Mouse (Mus musculus) neural tube, embryonic 12.5 days (tissue): Measurements from ENCODE around the gene Snd1. TPM values are rescaled to one million over a fixed set of nuclear protein-coding genes. Genes with fewer than 3 reads are reported as not detected.
A peak's percentile ranks its signal among the peaks of the same experiment; 100 is the strongest.

Experiments
- ATAC-seq: fragments of 200-750 bp; cut with Nextera tagmentation; 2 replicates; pipeline ENCODE4 v1.8.0; 2017; ENCODE audit warnings: low read depth, mild to moderate bottlenecking, moderate TSS enrichment, moderate library complexity; ENCODE audit not compliant: low FRiP score
- H3K27ac ChIP-seq: fragments of 300-500 bp; sonication (generic); 2 replicates; pipeline ENCODE4 v1.5.1; 2016
- H3K27me3 ChIP-seq: fragments of 300-500 bp; sonication (generic); replicated peaks from 2 replicates; pipeline ENCODE4 v1.6.1; 2016; ENCODE audit warnings: mild to moderate bottlenecking
- H3K36me3 ChIP-seq: fragments of 300-500 bp; sonication (generic); 2 replicates; pipeline ENCODE4 v1.6.1; 2016; ENCODE audit warnings: mild to moderate bottlenecking
- H3K4me1 ChIP-seq: fragments of 300-500 bp; sonication (generic); 2 replicates; pipeline ENCODE4 v1.6.1; 2016
- H3K4me2 ChIP-seq: fragments of 300-500 bp; sonication (generic); replicated peaks from 2 replicates; pipeline ENCODE4 v1.6.1; 2016; ENCODE audit warnings: mild to moderate bottlenecking
- H3K4me3 ChIP-seq: fragments of 300-500 bp; sonication (generic); 2 replicates; pipeline ENCODE4 v1.5.1; 2016
- H3K9ac ChIP-seq: fragments of 300-500 bp; sonication (generic); 2 replicates; pipeline ENCODE4 v1.6.1; 2016; ENCODE audit warnings: mild to moderate bottlenecking
- H3K9me3 ChIP-seq: fragments of 300-500 bp; sonication (generic); 2 replicates; pipeline ENCODE4 v1.6.1; 2016; ENCODE audit warnings: mild to moderate bottlenecking
- WGBS: fragments of 180-500 bp; shearing (Covaris S2); methylation state at CpG from one replicate; pipeline ENCODE4 v1.1.7; 2016; 5-methylcytosine and 5-hydroxymethylcytosine counted together
- polyA plus RNA-seq: library from polyadenylated mRNA; unstranded; fragments of >200 nt; fragmentation: Nextera tagmentation; extraction: Ambion mirVana; gene quantifications from 2 replicates; pipeline ENCODE4 v1.2.1, GENCODE M21; 2016

The Snd1 gene
- polyA plus RNA-seq, 1 experiment from 2014 or later: 101 TPM

GRCm38 (mm10) chr6:28862304-28862703, 387.4 kb downstream of the Snd1 start:
- no peaks in the 10 kb centered on the region for H3K27me3 ChIP-seq
- H3K4me1 ChIP-seq: peaks cover 14% of the 10 kb centered on the region
- no peak overlapping the region for H3K4me2 ChIP-seq
- no peaks in the 10 kb centered on the region for H3K9me3 ChIP-seq
- no peak overlapping the region for H3K9ac ChIP-seq
- no peak for ATAC-seq
- H3K27ac ChIP-seq: no peak overlapping the region
- WGBS: 80% methylated on average over 8 of the region's 8 CpGs
- no peak overlapping the region for H3K4me3 ChIP-seq
- H3K36me3 ChIP-seq: no peaks in the 10 kb centered on the region

GRCm38 (mm10) chr6:28864684-28865083, 389.7 kb downstream of the Snd1 start:
- Histone ChIP-seq H3K9me3 (no peaks in the 10 kb centered on the region), H3K27me3 (no peaks in the 10 kb centered on the region), H3K27ac (no peak overlapping the region; the same call in 1 of the 2 replicates), H3K36me3 (no peaks in the 10 kb centered on the region), H3K9ac (no peak overlapping the region), H3K4me1 (peaks cover 17% of the 10 kb centered on the region), H3K4me3 (no peak overlapping the region), H3K4me2 (peak overlapping the region; percentile 20; the same call in 1 of the 2 replicates)
- WGBS: 29% methylated on average over 5 of the region's 5 CpGs
- ATAC-seq: peak; percentile 38; the same call in 1 of the 2 replicates

GRCm38 (mm10) chr6:28865112-28865511, 390.2 kb downstream of the Snd1 start:
- Histone ChIP-seq H3K4me1 (peaks cover 17% of the 10 kb centered on the region), H3K9ac (no peak overlapping the region), H3K4me3 (no peak overlapping the region), H3K36me3 (no peaks in the 10 kb centered on the region), H3K27me3 (no peaks in the 10 kb centered on the region), H3K27ac (0 out of 2 replicates have a peak overlapping the region, but pooled peaks have one; percentile 8), H3K4me2 (peak overlapping the region; percentile 20; the same call in 1 of the 2 replicates), H3K9me3 (no peaks in the 10 kb centered on the region)
- ATAC-seq: peak; percentile 75
- WGBS: 47% methylated on average over 10 of the region's 10 CpGs

DNA sequence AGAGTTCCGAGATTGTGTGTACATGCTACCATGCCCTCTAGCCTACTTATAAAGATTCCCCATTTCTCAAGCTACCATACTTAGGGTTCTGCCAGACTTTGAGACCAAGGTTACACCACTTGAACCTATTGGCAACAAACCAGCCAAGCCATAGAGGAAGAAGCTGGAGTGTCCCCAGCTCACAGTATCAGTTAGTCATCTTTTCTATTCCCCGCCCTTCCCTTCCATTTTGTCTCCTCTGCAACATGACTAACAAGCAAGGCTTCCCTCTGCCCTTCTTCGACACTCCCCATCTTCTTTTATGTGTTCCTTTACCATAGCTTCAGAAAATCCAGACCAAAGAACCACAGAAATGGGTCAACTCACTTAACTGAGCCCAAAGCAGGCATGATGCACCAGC, 391.3 kb downstream of the Snd1 start:
- H3K4me1 ChIP-seq: peaks cover 17% of the 10 kb centered on the region
- no peaks in the 10 kb centered on the region for H3K9me3 ChIP-seq
- no peak for ATAC-seq
- no peak overlapping the region for H3K4me2 ChIP-seq
- no peak overlapping the region for H3K9ac ChIP-seq
- H3K4me3 ChIP-seq: no peak overlapping the region
- H3K27me3 ChIP-seq: no peaks in the 10 kb centered on the region
- H3K36me3 ChIP-seq: no peaks in the 10 kb centered on the region
- 98% methylated on average over 3 of the region's 3 CpGs for WGBS
- no peak overlapping the region for H3K27ac ChIP-seq

DNA sequence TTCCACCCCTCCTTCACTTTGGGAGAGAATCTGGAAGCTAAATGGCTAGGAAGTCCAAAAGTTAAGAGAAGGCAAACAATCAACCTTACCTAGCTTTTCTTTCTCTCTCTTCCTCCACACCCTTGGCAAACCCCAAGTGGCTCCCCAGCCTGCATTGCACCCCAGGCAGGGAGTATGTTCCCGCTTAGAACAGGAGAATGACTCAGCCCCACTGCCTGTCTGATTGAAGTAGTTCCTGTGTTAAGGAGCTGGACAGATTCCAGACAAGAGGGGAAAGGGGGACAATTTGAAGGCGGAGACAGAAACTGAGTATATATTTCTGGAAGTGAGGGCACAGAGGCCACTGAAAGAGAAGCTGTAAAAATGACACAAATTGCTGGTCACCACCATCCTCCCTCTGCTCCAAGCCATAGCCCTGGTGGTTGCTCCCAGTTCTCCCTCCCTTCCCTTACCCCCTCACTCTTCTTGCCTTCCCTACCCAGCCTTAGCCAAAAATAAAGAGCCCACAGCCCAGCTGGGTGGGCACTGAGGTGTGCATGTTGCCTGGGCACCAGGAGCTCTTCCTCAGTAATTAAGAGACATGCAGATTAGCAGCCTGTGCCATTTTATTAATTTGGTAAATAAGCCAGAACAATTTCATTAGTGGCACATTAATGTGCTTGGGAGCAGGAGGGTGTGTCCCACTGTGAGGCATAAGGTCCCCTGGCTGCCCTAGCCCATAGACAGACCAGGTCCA, 392.7 kb downstream of the Snd1 start:
- Histone ChIP-seq H3K4me1 (peaks cover 17% of the 10 kb centered on the region), H3K36me3 (no peaks in the 10 kb centered on the region), H3K4me3 (no peak overlapping the region), H3K9ac (no peak overlapping the region), H3K27me3 (no peaks in the 10 kb centered on the region), H3K9me3 (no peaks in the 10 kb centered on the region), H3K4me2 (no peak overlapping the region), H3K27ac (no peak overlapping the region)
- 74% methylated on average over 2 of the region's 2 CpGs for WGBS
- ATAC-seq: 0 out of 2 replicates have a peak, but pooled peaks have one; percentile 46

GRCm38 (mm10) chr6:28871725-28872420, 396.9 kb downstream of the Snd1 start:
- peaks cover 41% of the 10 kb centered on the region for H3K4me1 ChIP-seq
- no peak for ATAC-seq
- H3K27ac ChIP-seq: no peak overlapping the region
- WGBS: 81% methylated on average over 5 of the region's 5 CpGs
- H3K4me2 ChIP-seq: no peak overlapping the region
- no peak overlapping the region for H3K9ac ChIP-seq
- H3K27me3 ChIP-seq: no peaks in the 10 kb centered on the region
- no peak overlapping the region for H3K4me3 ChIP-seq
- H3K9me3 ChIP-seq: no peaks in the 10 kb centered on the region
- no peaks in the 10 kb centered on the region for H3K36me3 ChIP-seq

DNA sequence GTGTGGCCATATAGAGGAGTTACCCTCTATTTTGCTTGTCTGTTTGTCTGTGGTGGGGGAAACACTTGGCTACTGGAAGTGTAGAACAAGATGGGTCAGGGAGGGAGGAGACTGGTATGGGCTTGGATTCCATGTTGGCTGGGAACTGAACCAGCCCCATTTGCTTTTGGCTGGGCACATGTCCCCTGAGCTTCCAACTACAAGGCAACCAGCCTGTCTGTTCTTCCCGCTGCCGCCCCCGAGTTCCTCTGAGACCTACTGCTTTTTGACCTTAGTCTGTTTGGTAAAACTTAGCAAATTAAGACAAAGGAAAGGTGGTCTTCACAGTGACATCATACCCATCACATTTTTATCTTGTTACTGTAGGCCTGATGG, 397.5 kb downstream of the Snd1 start:
- Histone ChIP-seq H3K27ac (no peak overlapping the region), H3K36me3 (no peaks in the 10 kb centered on the region), H3K9ac (no peak overlapping the region), H3K4me1 (peaks cover 45% of the 10 kb centered on the region), H3K4me2 (no peak overlapping the region), H3K27me3 (no peaks in the 10 kb centered on the region), H3K9me3 (no peaks in the 10 kb centered on the region), H3K4me3 (no peak overlapping the region)
- WGBS: 94% methylated on average over 3 of the region's 3 CpGs
- no peak for ATAC-seq

DNA sequence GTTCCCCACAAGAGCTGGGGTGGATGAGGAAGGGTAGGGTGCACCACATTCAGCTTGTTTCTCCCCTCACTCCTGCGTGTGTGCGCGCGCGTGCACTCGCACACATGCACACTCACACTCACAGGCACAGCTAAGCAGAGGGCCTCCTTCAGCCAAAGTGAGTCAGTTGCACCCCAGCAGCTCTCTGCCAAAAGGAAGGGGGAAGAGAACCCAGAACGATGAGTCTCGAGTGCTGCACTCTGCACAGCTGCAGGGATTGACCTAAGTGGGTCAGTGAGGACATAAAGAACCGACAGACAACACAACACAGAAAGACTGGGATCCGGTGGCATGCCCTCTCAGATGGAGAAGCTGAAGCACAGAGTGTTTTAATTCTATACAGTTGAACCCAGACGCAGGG, 399.1 kb downstream of the Snd1 start:
- no peak overlapping the region for H3K4me3 ChIP-seq
- no peaks in the 10 kb centered on the region for H3K9me3 ChIP-seq
- H3K4me1 ChIP-seq: peaks cover 56% of the 10 kb centered on the region
- 70% methylated on average over 11 of the region's 11 CpGs for WGBS
- no peak for ATAC-seq
- H3K27ac ChIP-seq: no peak overlapping the region
- no peaks in the 10 kb centered on the region for H3K27me3 ChIP-seq
- no peak overlapping the region for H3K9ac ChIP-seq
- H3K4me2 ChIP-seq: no peak overlapping the region
- H3K36me3 ChIP-seq: no peaks in the 10 kb centered on the region

GRCm38 (mm10) chr6:28874759-28875158, 399.8 kb downstream of the Snd1 start:
- Histone ChIP-seq H3K27me3 (no peaks in the 10 kb centered on the region), H3K36me3 (no peaks in the 10 kb centered on the region), H3K9ac (no peak overlapping the region), H3K4me3 (no peak overlapping the region), H3K4me2 (no peak overlapping the region), H3K27ac (no peak overlapping the region), H3K4me1 (peaks cover 56% of the 10 kb centered on the region), H3K9me3 (no peaks in the 10 kb centered on the region)
- ATAC-seq: no peak
- 88% methylated on average over 5 of the region's 5 CpGs for WGBS

- no peak overlapping the region for H3K4me3 ChIP-seq
- ATAC-seq: no peak
- no peaks in the 10 kb centered on the region for H3K9me3 ChIP-seq
- WGBS: 24% methylated on average over 1 of the region's 1 CpGs
- H3K4me1 ChIP-seq: peaks cover 56% of the 10 kb centered on the region
- H3K36me3 ChIP-seq: no peaks in the 10 kb centered on the region
- no peaks in the 10 kb centered on the region for H3K27me3 ChIP-seq
- no peak overlapping the region for H3K9ac ChIP-seq
- no peak overlapping the region for H3K27ac ChIP-seq
- H3K4me2 ChIP-seq: no peak overlapping the region
These were observed 400.4 kb downstream of the Snd1 start for GRCm38 (mm10) chr6:28875333-28875732.

DNA sequence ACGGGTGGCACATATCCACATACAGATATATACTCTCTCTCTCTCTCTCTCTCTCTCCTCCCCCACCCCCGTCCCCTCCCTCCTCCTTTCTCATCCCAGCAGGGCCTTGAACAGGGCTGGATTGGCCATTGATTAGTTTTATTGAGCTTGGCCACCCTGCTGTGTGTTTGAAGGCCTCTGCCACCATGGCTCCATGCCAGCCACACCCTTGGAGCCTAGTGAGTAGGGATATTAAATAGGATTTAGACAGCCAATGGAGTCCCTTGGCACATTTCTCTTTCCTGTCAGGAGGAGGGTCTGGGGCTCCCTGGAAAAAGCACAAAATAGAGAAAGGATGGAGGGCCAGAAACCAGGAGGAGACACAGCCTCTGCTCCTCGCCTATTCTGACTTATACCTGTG, 401.6 kb downstream of the Snd1 start:
- no peaks in the 10 kb centered on the region for H3K9me3 ChIP-seq
- WGBS: 25% methylated on average over 3 of the region's 3 CpGs
- no peaks in the 10 kb centered on the region for H3K27me3 ChIP-seq
- no peak overlapping the region for H3K27ac ChIP-seq
- ATAC-seq: peak; percentile 57
- H3K4me1 ChIP-seq: peaks cover 56% of the 10 kb centered on the region
- no peaks in the 10 kb centered on the region for H3K36me3 ChIP-seq
- no peak overlapping the region for H3K9ac ChIP-seq
- no peak overlapping the region for H3K4me3 ChIP-seq
- H3K4me2 ChIP-seq: no peak overlapping the region

DNA sequence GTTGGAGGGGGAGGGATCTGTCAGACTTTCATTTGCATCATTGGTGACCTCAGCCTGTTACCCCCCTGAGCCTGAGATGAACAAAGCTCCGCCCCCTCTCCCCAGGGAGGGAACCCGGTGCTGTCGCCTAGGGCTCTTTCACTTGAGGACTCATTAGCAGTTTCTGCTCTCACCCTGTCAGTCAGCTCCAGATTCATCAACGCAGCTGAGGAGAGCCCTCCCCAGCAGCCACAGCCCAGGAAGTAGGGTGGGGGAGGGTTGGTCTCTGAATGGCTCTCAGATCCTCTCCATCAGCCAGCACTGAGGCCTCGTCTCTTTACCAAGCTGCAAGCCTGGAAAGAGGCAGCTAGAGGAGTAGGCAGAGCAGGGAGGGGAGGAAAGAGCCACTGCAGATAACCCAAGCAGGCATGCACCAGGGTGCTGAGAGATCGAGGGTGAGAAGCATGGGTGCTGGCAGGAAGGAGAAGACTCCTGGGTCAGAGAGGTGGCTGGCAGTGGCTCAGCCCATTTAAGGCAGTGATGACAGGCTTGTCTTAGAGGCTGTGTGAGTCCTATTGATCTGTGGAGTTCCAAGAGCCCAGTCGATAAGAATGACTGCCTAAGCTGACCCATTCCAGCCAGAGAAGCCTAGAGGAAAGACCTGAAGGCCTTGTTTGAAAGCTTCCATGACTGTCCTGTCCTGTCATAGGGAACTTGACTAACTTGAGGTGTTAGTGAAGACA, 403.2 kb downstream of the Snd1 start:
- ATAC-seq: peak; percentile 34
- Histone ChIP-seq H3K9ac (no peak overlapping the region), H3K9me3 (no peaks in the 10 kb centered on the region), H3K4me2 (no peak overlapping the region; the same call in 1 of the 2 replicates), H3K27ac (no peak overlapping the region), H3K4me1 (peaks cover 55% of the 10 kb centered on the region), H3K4me3 (no peak overlapping the region), H3K27me3 (no peaks in the 10 kb centered on the region), H3K36me3 (peaks cover 3% of the 10 kb centered on the region; the same call in 1 of the 2 replicates)
- 20% methylated on average over 7 of the region's 7 CpGs for WGBS
